Mouse (Mus musculus): ENCODE measurements around the gene Zfp974.
"Not testable (repeated sequence)": the region's sequence is repeated elsewhere in the genome, so short reads cannot be mapped to it uniquely, and the experiment has no call there.

Gene Zfp974

DNA sequence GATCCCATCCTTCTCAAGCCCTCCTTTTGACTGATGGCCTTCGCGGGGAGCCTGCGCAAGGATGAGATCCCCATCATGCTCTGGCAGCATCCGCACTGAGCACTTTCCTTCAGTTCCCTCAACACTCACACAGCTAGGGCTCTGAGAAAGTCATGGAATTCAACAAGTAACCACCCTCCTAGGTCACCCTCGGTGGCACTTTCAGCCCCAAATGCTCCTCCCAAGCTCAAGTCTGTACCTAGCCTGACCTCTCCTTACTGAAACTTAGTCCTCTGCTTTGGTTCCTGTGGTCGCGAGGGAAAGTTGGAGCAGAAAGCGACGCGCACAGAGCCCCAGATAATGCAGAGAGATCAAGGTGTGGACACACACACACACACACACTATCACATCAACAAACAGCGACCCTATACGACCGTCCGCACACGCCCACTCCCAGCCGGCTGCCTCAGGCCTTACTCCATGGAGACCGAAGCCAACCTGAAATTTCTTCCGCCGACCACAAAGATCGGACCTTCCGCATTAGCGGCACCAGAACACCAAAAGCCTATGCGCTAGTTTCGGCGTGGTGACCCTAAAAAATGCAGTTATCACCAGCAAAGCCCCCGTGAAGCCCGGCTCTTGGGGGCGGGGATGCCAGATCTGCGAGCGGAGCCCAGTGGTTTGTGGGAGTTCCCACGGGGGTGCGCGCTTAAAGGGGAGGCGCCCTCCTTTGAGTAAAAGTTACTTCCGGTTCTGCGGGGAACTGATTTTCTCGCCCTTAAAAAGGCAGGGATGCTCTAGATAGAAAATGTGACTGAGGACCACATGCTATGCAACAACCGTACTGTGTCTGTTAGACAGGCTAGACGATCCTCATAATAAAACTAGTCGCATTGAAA lies at the start of gene Zfp974:
TSS of gene Zfp974 (minus strand) at position 643 of the 878 bp plus-strand sequence.
- DNase-seq = peak; percentile 65

DNA sequence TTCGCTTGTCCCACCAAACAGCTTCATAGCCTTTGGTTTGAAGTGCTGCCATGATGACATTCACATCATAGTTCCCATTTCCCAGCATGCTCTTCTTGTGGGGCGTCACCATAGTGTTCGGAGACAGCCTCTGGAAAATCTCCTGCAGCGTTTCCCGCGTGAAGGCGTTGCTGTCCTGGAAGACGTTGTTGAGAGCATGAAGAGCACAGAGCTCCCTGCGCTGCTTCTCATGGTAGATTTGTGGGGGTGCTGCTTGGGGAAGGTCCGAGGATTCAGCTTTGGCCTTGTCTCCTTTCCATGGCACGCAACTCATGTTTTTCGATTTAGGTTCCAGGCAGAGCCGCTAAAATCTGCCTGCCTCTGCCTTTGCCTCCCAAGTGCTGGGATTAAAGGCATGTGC lies 20.2 kb upstream of the Zfp974 start:
- not testable (repeated sequence) for DNase-seq

DNA sequence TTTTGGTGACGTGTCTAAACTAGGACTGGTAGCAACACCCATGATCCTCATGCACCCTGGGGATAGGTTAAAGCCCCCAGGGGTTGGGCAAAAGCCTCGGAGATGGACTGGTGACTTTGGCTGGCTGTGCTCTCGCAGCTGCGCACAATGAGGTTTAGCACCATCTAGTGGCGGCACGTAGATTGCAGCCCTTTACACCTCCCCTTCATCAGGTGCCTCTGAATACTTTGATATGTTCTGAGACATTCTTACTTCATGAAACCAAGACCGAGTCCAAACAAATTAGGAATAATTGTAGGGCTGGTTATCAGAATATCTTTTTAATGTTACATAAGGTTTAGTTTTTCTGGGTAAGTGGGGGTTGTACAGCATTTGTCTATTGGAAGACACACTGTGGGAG lies 12.6 kb upstream of the Zfp974 start:
- DNase-seq = peak; percentile 43

DNA sequence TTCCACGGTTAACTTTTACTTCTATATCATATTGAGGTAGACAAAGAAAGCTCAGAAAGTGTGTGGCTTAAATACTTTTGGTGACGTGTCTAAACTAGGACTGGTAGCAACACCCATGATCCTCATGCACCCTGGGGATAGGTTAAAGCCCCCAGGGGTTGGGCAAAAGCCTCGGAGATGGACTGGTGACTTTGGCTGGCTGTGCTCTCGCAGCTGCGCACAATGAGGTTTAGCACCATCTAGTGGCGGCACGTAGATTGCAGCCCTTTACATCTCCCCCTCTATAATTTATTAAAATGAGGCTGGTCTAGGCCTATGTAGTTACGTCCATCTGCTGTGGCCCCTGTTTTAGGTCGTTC lies 4.5 kb upstream of the Zfp974 start:
- not testable (repeated sequence) for DNase-seq

DNA sequence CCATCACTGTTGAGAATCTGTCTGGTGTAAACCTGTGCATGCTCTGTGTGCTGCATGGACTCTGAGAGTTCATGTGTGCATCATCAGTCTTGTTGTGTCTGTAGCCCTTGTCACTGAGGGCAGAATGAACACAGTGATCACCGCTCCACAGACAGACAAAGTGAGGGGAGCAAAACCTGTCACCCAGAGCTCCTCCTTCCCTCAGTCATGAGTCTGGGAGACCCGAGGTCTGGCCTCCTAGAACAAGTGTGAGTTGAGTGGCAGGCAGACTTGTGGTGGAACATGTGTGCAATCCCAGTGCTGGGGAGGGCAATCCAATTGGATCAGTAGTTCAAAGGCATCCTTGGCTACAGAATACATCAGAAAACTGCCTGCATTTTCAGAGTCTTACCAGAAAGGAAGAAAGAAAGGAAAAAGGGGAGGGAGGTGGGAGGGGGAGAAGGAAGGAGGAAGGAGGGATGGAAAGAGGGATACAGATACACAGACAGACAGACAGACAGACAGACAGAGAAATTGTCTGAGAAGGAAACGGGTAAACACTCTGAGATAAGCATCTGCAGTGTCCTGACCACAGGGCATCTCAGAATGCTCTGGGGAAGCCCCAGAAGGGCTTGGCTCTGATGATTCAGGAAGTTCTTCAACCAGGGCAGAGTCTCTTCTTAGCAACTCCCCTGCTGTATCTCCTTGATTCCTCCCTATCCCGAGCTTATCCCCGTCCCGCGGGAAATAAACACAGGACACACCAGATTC lies 4.0 kb upstream of the Zfp974 start:
- DNase-seq = peak; percentile 12

DNA sequence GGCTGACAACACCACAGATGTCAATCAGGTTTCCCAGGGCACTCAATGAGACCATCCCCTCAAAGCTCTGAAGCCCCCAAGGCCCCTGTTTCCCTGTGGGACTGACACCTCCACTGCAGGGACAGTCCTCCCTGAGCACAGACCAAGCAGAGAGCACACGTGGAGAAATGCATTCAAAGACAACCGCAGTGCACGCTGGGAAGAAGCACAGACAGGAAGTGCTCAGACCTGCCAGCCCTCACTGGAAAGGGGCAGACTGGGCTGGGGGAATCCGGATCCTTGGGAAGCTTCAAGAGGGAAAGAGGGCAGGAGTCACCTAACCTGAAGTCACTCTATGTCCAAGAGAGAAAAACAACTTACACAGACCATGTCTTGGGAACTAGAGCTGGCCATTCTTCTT lies 2.2 kb downstream of the Zfp974 start:
- DNase-seq = not testable (repeated sequence)

DNA sequence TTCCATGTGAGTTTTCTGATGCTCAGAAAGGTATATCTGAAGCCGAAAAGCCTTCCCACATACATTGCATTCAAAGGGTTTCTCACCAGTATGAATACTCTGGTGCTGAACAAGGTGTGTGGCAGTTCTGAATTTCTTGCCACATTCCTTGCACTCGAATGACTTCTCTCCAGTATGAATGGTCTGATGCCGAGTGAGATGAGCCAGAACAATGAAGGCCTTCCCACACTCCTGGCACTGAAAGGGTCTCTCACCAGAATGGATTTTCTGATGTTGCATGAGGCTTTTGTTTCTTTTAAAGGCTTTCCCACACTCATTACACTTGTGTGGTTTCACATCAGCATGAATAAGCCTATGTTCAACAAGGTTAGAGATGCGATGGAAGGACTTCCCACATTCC lies 18.3 kb downstream of the Zfp974 start:
- not testable (repeated sequence) for DNase-seq

DNA sequence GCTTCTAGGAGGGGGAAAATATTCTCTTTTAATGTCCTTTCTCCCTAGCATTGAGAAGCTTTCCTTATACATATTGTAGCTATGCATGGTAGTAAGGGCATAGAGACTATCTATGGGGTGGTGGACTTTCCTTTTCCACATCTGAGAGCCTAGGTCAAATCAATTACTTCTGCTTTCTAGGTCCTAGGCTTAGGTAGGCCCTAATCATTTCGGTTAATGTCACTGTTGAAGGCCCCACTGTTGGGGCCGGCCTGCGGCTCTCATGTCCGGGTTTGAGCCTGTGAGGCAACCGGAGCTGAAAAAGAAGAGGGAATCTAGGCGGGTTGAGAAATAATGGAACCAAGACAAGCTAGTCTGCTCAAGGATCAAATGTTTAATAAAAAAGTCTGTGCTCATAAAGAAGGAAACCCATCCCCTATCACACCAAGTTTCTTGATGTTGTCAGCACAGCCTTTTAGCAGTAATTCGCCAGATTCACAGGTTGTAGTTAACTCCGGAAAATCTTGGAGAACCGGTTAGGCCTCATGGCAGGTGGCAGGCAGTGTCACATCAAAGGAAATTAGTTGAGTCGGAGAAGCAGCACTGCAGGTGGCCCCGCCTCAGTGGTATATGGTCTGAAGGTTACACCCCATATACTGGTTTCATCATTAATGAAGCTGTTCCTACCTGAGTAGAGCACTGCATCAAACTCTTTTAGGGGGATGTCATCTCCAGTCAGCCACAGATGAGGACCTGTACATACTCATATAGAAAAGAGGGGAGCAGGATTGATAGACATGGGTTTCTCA lies 24.0 kb downstream of the Zfp974 start:
- no peak for DNase-seq

DNA sequence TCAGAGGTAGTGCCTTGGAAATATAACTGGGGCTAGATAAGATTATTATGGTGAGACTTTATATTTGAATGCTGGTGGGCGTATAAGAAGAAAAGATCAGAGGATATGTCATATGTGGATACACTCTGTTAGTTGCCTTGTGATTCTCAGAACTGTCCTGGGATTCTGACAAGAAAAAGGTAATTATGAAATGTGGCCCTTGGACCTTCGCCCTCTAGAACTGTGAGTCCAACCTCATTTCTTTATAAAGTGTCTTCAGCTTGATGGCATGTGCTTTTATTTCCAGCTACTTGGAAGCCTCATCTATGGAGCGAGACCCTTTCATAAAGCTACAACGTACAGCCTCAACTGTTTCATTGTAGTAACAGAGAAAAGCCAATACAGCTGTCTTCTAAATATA lies 28.7 kb downstream of the Zfp974 start:
- DNase-seq = no peak

DNA sequence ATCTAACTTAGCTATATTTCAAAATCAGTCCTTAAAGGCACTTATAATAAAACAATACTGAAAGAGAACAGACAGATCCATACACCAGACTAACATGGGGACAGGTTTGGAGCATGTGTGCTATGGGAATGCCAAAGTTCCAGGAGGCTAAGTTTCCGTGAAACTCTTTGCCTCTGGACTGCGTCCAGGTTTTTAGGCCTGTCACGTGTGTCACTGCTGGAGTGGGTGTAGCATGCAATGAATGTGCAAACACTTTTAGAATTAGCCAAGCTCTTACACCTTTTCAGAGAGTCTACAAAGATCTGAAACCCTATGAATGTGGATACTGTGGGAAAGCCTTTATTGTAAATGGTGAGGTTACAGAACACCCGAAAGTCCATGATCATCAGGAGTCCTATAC lies 47.5 kb downstream of the Zfp974 start:
- DNase-seq = no peak

DNA sequence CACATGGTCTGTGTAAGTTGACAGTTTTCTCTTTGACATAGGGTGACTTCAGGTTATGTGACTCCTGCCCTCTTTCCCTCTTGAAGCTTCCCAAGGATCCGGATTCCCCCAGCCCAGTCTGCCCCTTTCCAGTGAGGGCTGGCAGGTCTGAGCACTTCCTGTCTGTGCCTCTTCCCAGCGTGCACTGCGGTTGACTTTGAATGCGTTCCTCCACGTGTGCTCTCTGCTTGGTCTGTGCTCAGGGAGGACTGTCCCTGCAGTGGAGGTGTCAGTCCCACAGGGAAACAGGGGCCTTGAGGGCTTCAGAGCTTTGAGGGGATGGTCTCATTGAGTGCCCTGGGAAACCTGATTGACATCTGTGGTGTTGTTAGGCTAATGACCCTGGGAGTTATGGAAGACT lies 66.7 kb downstream of the Zfp974 start:
- DNase-seq = peak; percentile 9

DNA sequence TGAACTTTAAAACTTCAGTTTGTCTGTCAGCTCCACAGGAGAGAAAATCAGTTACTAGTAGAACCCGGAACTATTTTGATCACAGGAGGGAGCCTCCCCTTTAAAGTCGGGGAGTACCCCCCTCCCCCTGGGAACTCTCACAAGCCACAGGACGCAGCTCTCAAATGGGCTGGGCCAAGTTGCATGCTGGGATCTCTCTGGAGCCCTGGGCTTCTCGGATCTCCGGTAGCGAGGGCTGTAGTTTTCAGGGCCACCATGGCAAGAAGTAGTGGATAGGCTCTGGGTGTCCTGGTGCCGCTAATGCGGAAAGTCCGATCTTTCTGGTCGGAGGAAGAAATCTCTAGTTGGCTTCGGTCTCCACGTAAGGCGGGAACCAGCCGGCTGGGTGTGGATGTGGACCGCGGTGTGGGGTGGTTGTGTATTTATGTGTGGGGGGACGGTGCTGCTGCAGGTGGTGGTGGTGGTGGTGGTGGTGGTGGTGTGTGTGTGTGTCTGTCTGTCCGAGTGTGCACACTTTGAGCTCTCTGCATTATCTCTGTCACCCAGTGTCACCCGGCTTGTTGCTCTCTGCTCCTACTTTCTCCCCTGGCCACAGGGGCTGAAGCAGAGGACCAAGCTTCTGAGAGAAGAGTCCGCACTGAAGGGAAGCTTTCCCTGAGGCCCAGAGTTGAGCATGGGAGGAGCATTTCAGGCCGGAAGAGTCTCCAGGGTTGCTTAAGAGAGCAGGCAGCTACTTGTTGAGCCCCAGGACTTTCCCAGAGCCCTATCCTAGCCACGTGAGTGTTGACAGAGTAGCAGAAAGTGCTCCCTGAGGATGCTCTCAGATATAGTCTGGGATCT lies 68.6 kb downstream of the Zfp974 start:
- peak; percentile 80 for DNase-seq

DNA sequence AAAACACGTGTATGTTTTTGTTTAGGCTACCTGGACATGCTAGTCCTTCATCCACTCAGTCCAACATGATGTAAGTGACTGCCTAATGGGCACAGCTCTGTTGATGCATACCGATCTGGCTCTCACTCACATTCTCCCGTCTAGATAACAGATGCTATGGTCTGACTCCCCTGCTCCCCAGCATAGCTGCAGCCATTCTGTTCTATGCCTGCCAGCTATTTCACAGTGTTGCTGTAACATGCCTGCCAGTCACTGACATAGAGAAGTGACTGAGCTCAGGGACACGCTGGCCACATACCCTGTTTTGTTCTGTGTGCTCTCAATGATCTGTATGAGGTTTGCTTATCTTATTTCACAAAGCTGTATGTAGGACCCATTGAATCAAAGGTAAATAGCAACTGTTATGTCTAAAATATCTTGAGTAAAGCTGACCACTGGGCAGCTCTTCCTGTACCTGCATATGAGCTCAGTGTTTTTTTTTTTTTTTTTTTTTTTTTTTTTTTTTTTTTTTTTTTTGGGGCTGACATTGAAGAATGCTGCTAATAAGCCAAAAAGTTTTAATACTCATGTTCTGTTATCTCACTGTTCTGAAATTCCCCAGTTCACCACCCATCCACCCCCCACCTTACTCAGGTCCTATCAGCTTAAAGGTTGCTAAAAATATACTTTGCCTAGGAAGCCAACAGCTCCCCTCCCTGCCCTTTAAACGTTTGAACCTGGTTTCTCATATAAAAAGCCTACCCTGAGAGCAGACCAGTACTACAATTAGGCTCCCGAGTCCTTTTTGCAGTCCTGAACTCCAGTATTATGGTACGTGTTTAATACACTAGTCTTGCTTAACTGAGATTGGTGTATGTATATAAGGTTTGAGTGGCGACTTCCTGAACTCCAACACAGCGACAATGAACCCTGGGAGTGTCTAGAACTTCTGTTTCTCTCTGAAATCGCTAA lies 69.7 kb downstream of the Zfp974 start:
- no peak for DNase-seq
